Mouse (Mus musculus) CH12.LX (cell line): ENCODE data around the gene Cdkl4. TPM values are rescaled to one million over a fixed set of nuclear protein-coding genes. Genes with fewer than 3 reads are reported as not detected.

Source experiments
- DNase-seq: peaks from one replicate; pipeline ENCODE4 v3.0.0-alpha.2; 2013; ENCODE audit errors: extremely low read depth
- H3K27ac ChIP-seq: 2 replicates; pipeline ENCODE4 v1.5.1; 2012; ENCODE audit warnings: low read depth, mild to moderate bottlenecking, control low read depth, moderate library complexity; ENCODE audit not compliant: insufficient read depth
- H3K27me3 ChIP-seq: replicated peaks from 2 replicates; pipeline ENCODE3; 2012; ENCODE audit warnings: inconsistent platforms
- H3K36me3 ChIP-seq, 2 experiments: replicated peaks in 1 of 2; 2 replicates each; pipeline versions ENCODE3 to v1.6.1; 2012; ENCODE audit warnings: inconsistent platforms in 1 of 2, low read length in 1 of 2, mild to moderate bottlenecking in 1 of 2, mixed read lengths in 1 of 2, moderate library complexity in 1 of 2; ENCODE audit not compliant: control insufficient read depth in 1 of 2, insufficient read depth in 1 of 2
- H3K4me1 ChIP-seq, 2 experiments: 2 replicates each; pipeline ENCODE4 v1.6.1; 2012; ENCODE audit warnings: inconsistent platforms in 1 of 2, moderate library complexity in 1 of 2; ENCODE audit not compliant: insufficient read depth in 2 of 2, control insufficient read depth in 1 of 2
- H3K4me2 ChIP-seq: 2 replicates; pipeline ENCODE4 v1.6.1; 2012; ENCODE audit warnings: low read depth, mild to moderate bottlenecking, control low read depth; ENCODE audit not compliant: poor library complexity, insufficient read depth, severe bottlenecking
- H3K4me3 ChIP-seq, 3 experiments: fragments of 150-350 bp in 1 of 3; sonication (generic) in 1 of 3; replicated peaks in 1 of 3; 2 replicates each; pipeline versions ENCODE3 to v1.5.1; 2011 to 2012; ENCODE audit warnings: low read depth in 2 of 3, low read length in 2 of 3, mild to moderate bottlenecking in 2 of 3, moderate library complexity in 2 of 3, control low read depth in 1 of 3, improper control_type of control experiment in 1 of 3, inconsistent platforms in 1 of 3, mixed read lengths in 1 of 3; ENCODE audit not compliant: poor library complexity in 1 of 3
- H3K79me2 ChIP-seq: replicated peaks from 2 replicates; pipeline ENCODE4 v1.6.1; 2012; ENCODE audit warnings: mild to moderate bottlenecking, moderate library complexity; ENCODE audit not compliant: control insufficient read depth, poor library complexity, insufficient read depth, severe bottlenecking; ENCODE audit errors: extremely low read depth
- H3K9ac ChIP-seq: 2 replicates; pipeline ENCODE4 v1.6.1; 2012; ENCODE audit warnings: low read depth, mild to moderate bottlenecking, control low read depth, moderate library complexity; ENCODE audit not compliant: insufficient read depth
- H3K9me3 ChIP-seq: replicated peaks from 2 replicates; pipeline ENCODE3; 2012; ENCODE audit warnings: low read length, inconsistent platforms, mixed read lengths
- BHLHE40 ChIP-seq: IDR thresholded peaks from 2 replicates; pipeline ENCODE4 v1.6.1; 2011; ENCODE audit warnings: mild to moderate bottlenecking, low read depth, low read length, improper control_type of control experiment
- CHD1 ChIP-seq: IDR thresholded peaks from 2 replicates; pipeline ENCODE4 v1.6.1; 2012; ENCODE audit warnings: low read depth, low read length, improper control_type of control experiment, inconsistent platforms
- E2F4 ChIP-seq: IDR thresholded peaks from 2 replicates; pipeline ENCODE4 v1.6.1; 2011; ENCODE audit warnings: low read depth, low read length, improper control_type of control experiment; ENCODE audit not compliant: insufficient replicate concordance
- ELF1 ChIP-seq: IDR thresholded peaks from 2 replicates; pipeline ENCODE4 v1.6.1; 2014; ENCODE audit warnings: low read depth, mild to moderate bottlenecking, inconsistent platforms, low read length, improper control_type of control experiment
- EP300 ChIP-seq: IDR thresholded peaks from 2 replicates; pipeline ENCODE4 v1.6.1; 2011; ENCODE audit warnings: low read length, improper control_type of control experiment
- IRF4 ChIP-seq: IDR thresholded peaks from 2 replicates; pipeline ENCODE4 v1.6.1; 2014; ENCODE audit warnings: low read depth, mild to moderate bottlenecking, inconsistent platforms, low read length, improper control_type of control experiment
- JUND ChIP-seq: conservative IDR thresholded peaks from 2 replicates; pipeline ENCODE4 v1.6.1; 2011; ENCODE audit warnings: low read depth, low read length, improper control_type of control experiment
- KAT2A ChIP-seq: IDR thresholded peaks from 2 replicates; pipeline ENCODE4 v1.6.1; 2012; ENCODE audit warnings: low read length, improper control_type of control experiment, inconsistent platforms; ENCODE audit not compliant: insufficient replicate concordance
- MAFK ChIP-seq: IDR thresholded peaks from 2 replicates; pipeline ENCODE4 v1.6.1; 2011; ENCODE audit warnings: low read length, improper control_type of control experiment; ENCODE audit not compliant: insufficient replicate concordance
- MAX ChIP-seq: IDR thresholded peaks from 2 replicates; pipeline ENCODE4 v1.6.1; 2011; ENCODE audit warnings: low read length, improper control_type of control experiment
- MAZ ChIP-seq: IDR thresholded peaks from 2 replicates; pipeline ENCODE4 v1.6.1; 2012; ENCODE audit warnings: low read depth, mild to moderate bottlenecking, inconsistent platforms, low read length, improper control_type of control experiment, moderate library complexity
- MEF2A ChIP-seq: IDR thresholded peaks from 2 replicates; pipeline ENCODE4 v1.6.1; 2014; ENCODE audit warnings: low read depth, mild to moderate bottlenecking, inconsistent platforms, low read length, improper control_type of control experiment, borderline replicate concordance
- MXI1 ChIP-seq: IDR thresholded peaks from 2 replicates; pipeline ENCODE4 v1.6.1; 2011; ENCODE audit warnings: mild to moderate bottlenecking, low read depth, low read length, improper control_type of control experiment
- PAX5 ChIP-seq: IDR thresholded peaks from 2 replicates; pipeline ENCODE4 v1.6.1; 2012; ENCODE audit warnings: low read length, inconsistent platforms, mixed read lengths
- POLR2AphosphoS2 ChIP-seq: IDR thresholded peaks from 2 replicates; pipeline ENCODE4 v1.6.1; 2011; ENCODE audit warnings: low read depth, low read length, improper control_type of control experiment
- RCOR1 ChIP-seq: conservative IDR thresholded peaks from 2 replicates; pipeline ENCODE4 v1.6.1; 2012; ENCODE audit warnings: low read depth, mild to moderate bottlenecking, inconsistent platforms, low read length, improper control_type of control experiment
- SIN3A ChIP-seq: IDR thresholded peaks from 2 replicates; pipeline ENCODE4 v1.6.1; 2012; ENCODE audit warnings: low read length, improper control_type of control experiment, inconsistent platforms
- USF2 ChIP-seq: conservative IDR thresholded peaks from 2 replicates; pipeline ENCODE4 v1.6.1; 2011; ENCODE audit warnings: low read depth, low read length, improper control_type of control experiment
- ZC3H11A ChIP-seq: IDR thresholded peaks from 2 replicates; pipeline ENCODE4 v1.6.1; 2012; ENCODE audit warnings: low read depth, mild to moderate bottlenecking, inconsistent platforms, low read length, improper control_type of control experiment
- ZNF384 ChIP-seq: IDR thresholded peaks from 2 replicates; pipeline ENCODE4 v1.6.1; 2012; ENCODE audit warnings: low read depth, low read length, improper control_type of control experiment, inconsistent platforms
- dilution Hi-C: fragments of 300-500 bp; cut with MboI; formaldehyde crosslinking; loops from 2 replicates; pipeline ENCODE4 v1.14.3; 2020; ENCODE audit warnings: low sequenced_read_pairs; ENCODE audit not compliant: extremely low pct_unique_long_range_greater_than_20kb, extremely low pct_ligation_motif_present
- in situ Hi-C: fragments of 300-500 bp; cut with MboI; formaldehyde crosslinking; loops from 3 replicates; pipeline ENCODE4 v1.14.3; 2019; ENCODE audit warnings: low sequenced_read_pairs, low pct_ligation_motif_present, low pct_unique_long_range_greater_than_20kb, mixed read lengths
- polyA plus RNA-seq: library from polyadenylated mRNA; unstranded; fragments of >175 nt; gene quantifications from 2 replicates; pipeline ENCODE4 v1.2.1, GENCODE M21; 2012; ENCODE audit warnings: low read depth; ENCODE audit not compliant: insufficient read length
- total RNA-seq, 2 experiments: library from RNA; depleted of rRNA; stranded (reverse); fragments of 300-350 nt in 1 of 2; fragments of >200 nt in 1 of 2; gene quantifications; 2 replicates each; pipeline ENCODE4 v1.2.3; 2012 to 2014

Gene Cdkl4
- total and polyA plus RNA-seq, 3 experiments = 0.76 to 2.0 (median 1.2) TPM

GRCm38 (mm10) chr17:80497183-80497601 is 80.4 kb downstream of the Cdkl4 start:
- TF ChIP-seq MAFK (peak; percentile 98), USF2 (no peak)
- dilution Hi-C loops = no loop called here
- Histone ChIP-seq H3K79me2 (no peaks in the 10 kb centered on the region), H3K4me2 (no peak overlapping the region), H3K9ac (no peak overlapping the region), H3K4me1 (peaks cover 4 to 42% of the 10 kb centered on the region in 2 experiments; a peak in 3 of 4 replicates), H3K27ac (no peak overlapping the region), H3K4me3 (no peak overlapping the region), H3K36me3 (no peaks in the 10 kb centered on the region), H3K9me3 (peaks cover 2% of the 10 kb centered on the region), H3K27me3 (no peaks in the 10 kb centered on the region)
- DNase-seq = no peak
- in situ Hi-C loops = no loop called here

- Histone ChIP-seq H3K79me2 (no peaks in the 10 kb centered on the region), H3K27me3 (no peaks in the 10 kb centered on the region), H3K36me3 (no peaks in the 10 kb centered on the region), H3K4me1 (peaks cover 4 to 37% of the 10 kb centered on the region in 2 experiments; a peak in 3 of 4 replicates), H3K9me3 (peaks cover 2% of the 10 kb centered on the region), H3K4me2 (no peak overlapping the region), H3K4me3 (no peak overlapping the region), H3K9ac (no peak overlapping the region), H3K27ac (no peak overlapping the region)
- in situ Hi-C loops (no loop called here), dilution Hi-C loops (no loop called here)
- no peak for DNase-seq
- TF ChIP-seq CHD1 (no peak), KAT2A (no peak), E2F4 (no peak), USF2 (no peak), POLR2AphosphoS2 (no peak), ELF1 (no peak), RCOR1 (no peak), SIN3A (no peak), MEF2A (no peak), ZNF384 (no peak), MAZ (no peak), MXI1 (no peak), BHLHE40 (no peak), MAX (no peak), JUND (no peak), EP300 (no peak), ZC3H11A (no peak), PAX5 (no peak), IRF4 (no peak)
These were observed 80.9 kb downstream of the Cdkl4 start for GRCm38 (mm10) chr17:80496607-80497170.
